Mouse (Mus musculus) lung, adult 2 months (tissue): Measurements from ENCODE around the gene Bola3.

ENCODE experiments used
- CTCF ChIP-seq: fragments of 200-500 bp; IDR thresholded peaks from 2 replicates; pipeline ENCODE4 v1.5.1; 2011; ENCODE audit warnings: mild to moderate bottlenecking, low read length, control low read depth; ENCODE audit not compliant: insufficient read depth
- POLR2A ChIP-seq: fragments of 200-500 bp; IDR thresholded peaks from 2 replicates; pipeline ENCODE4 v1.6.1; 2011; ENCODE audit warnings: low read depth, mild to moderate bottlenecking, control low read depth, low read length, borderline replicate concordance; ENCODE audit errors: extremely low read depth

DNA sequence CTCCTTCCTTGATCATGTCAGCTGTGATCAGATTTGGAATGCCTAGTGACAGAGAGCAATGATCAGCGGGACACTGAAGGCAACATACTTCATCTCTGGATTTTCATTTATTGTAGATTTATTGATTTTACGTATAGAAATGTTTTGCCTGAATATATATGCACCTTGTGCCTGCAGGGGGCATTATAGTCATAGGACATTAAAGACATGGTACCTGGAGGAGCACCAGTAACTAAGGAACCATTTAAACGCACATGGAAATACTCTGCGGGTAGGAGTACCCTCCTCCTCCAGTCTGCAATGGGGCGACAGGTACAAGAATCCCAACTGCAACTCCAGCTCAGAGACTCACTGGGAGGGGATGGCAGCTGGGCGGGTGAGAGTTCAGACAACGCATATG, 39.9 kb upstream of the Bola3 start:
- TF ChIP-seq POLR2A (no peak), CTCF (no peak)
